Mouse (Mus musculus) effector memory CD4-positive, alpha-beta T cell, adult 5 months (primary cell): ENCODE measurements around the gene Zbtb18. TPM values are rescaled to one million over a fixed set of nuclear protein-coding genes. Genes with fewer than 3 reads are reported as not detected.

Source experiments
- polyA plus RNA-seq: library from polyadenylated mRNA; unstranded; fragments of 100-300 nt; shearing (Covaris generic); gene quantifications from one replicate; pipeline ENCODE4 v1.2.1, GENCODE M21; 2017

Zbtb18 gene
- polyA plus RNA-seq = 3.9 TPM

DNA sequence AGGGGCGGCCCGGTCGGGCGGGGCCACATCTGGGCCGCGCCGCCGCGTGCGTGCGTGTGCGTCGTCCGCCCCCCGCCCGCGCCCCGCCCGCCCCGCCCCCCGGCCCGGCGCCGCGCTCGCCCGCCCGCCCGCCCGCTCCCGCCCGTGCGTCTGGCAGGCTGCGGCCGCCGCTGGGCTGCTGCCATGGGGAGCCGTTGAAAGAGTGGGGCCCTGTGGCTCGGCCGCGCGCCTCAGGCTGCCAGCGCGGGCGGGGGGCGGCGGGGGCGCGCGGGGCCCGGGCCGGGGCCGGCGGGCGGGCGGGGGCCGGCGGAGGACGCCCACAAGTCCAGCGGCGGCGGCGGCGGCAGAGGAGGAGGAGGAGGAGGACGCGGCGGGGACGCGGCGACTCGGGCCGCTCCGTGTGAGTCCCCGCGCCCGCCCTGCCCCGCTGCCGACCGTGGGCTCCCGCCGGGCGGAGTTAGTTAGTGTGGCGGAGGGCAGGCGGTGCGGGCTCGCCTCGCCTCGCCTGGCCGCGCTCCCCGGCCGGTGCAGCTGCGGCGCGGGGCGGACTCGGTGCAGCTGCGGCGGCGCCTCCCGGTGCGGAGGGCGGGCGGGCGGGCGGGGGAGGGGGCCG, at the start of gene Zbtb18:
Zbtb18 (plus strand) TSS at position 156 of the 613 bp plus-strand sequence.

Other genes with a start within 250 kb of the Zbtb18 start
- 9.5 TPM for gene Akt3, start 184.1 kb upstream of the Zbtb18 start, polyA plus RNA-seq